Comparison of ENCODE assay signal across 36 mouse cellular contexts in genomic region chr5:136018726-136019125, GRCm38 (mm10). TPM values are rescaled to one million over a fixed set of nuclear protein-coding genes. Genes with fewer than 3 reads are reported as not detected.
"Had no signal": no experiment of that assay in that cellular context is flagged by ENCODE, and none has a peak within 500 bp of the region (broad histone marks: within the 10 kb centered on the region; RNA-seq: fewer than 3 reads in every experiment).

No protein-coding gene starts in this region.

- DNase-seq: gastrocnemius, postnatal 25 days; heart, adult 18-20 months; heart, postnatal 14 days; heart, postnatal 4 days; kidney, adult 18-20 months; kidney, adult 8-10 months; kidney, postnatal 10 days; kidney, postnatal 25 days; kidney, postnatal 4 days; liver; liver, embryonic 13.5 days had no signal

- H3K27me3 ChIP-seq: heart, embryonic 12.5 days; heart, embryonic 15.5 days; hindbrain, embryonic 12.5 days; intestine, embryonic 15.5 days; limb, embryonic 12.5 days; liver, embryonic 13.5 days had no signal

- H3K27ac ChIP-seq: heart, embryonic 10.5 days; heart, embryonic 15.5 days; hindbrain, embryonic 10.5 days; hindbrain, embryonic 12.5 days; hindbrain, embryonic 14.5 days; intestine, embryonic 15.5 days; layer of hippocampus, adult 2 months; left cerebral cortex, adult 2 months; limb, embryonic 10.5 days; limb, embryonic 12.5 days; liver, embryonic 13.5 days had no signal

- H3K4me3 ChIP-seq: heart, embryonic 10.5 days; heart, embryonic 12.5 days; heart, embryonic 15.5 days; hindbrain, embryonic 10.5 days; hindbrain, embryonic 12.5 days; intestine, embryonic 15.5 days; layer of hippocampus, adult 2 months; left cerebral cortex, adult 2 months; limb, embryonic 10.5 days; limb, embryonic 12.5 days; liver, embryonic 13.5 days had no signal

- ATAC-seq: hindbrain, embryonic 16.5 days; inflammation-experienced regulatory T-cells, adult 6 months; intestine, embryonic 15.5 days; intestine, postnatal 0 days had no signal

- H3K9ac ChIP-seq: heart, embryonic 12.5 days; heart, embryonic 15.5 days; hindbrain, embryonic 12.5 days; hindbrain, embryonic 14.5 days; intestine, embryonic 15.5 days; limb, embryonic 12.5 days; liver, embryonic 13.5 days had no signal

- H3K4me2 ChIP-seq: heart, embryonic 12.5 days; heart, embryonic 15.5 days; hindbrain, embryonic 12.5 days; hindbrain, embryonic 14.5 days; intestine, embryonic 15.5 days; limb, embryonic 12.5 days; liver, embryonic 11.5 days; liver, embryonic 13.5 days had no signal

- H3K9me3 ChIP-seq: heart, embryonic 10.5 days; heart, embryonic 12.5 days; heart, embryonic 15.5 days; hindbrain, embryonic 10.5 days; hindbrain, embryonic 12.5 days; intestine, embryonic 15.5 days; limb, embryonic 10.5 days; limb, embryonic 12.5 days; liver, embryonic 13.5 days had no signal

- H3K4me1 ChIP-seq: limb, embryonic 10.5 days had no signal

RNA-seq across cellular contexts. Expression of gene Upk3b, which starts 19.6 kb away (rescaled TPM):
- total RNA-seq: gastrocnemius, adult 8-10 months; granulocyte monocyte progenitor cell, adult 5-6 weeks; layer of hippocampus, adult 2 months; layer of hippocampus, postnatal 10 days; layer of hippocampus, postnatal 25 days; left cerebral cortex, adult 2 months; left cerebral cortex, postnatal 14 days; left cerebral cortex, postnatal 36 days had no signal
- polyA plus RNA-seq: hindbrain, embryonic 14.5 days had no signal

RNA-seq across cellular contexts. Expression of gene Upk3bl, which starts 35.6 kb away (rescaled TPM):
- total RNA-seq: gastrocnemius, adult 8-10 months; gastrocnemius, postnatal 25 days; granulocyte monocyte progenitor cell, adult 5-6 weeks; heart, adult 18-20 months; heart, adult 8-10 months; heart, postnatal 14 days; heart, postnatal 4 days; layer of hippocampus, adult 2 months; layer of hippocampus, postnatal 10 days; layer of hippocampus, postnatal 25 days; left cerebral cortex, adult 2 months; left cerebral cortex, postnatal 14 days; left cerebral cortex, postnatal 36 days had no signal
- polyA plus RNA-seq: heart, postnatal 0 days; hindbrain, embryonic 14.5 days; hindbrain, embryonic 16.5 days; inflammation-experienced regulatory T-cells, adult 6 months; intestine, postnatal 0 days had no signal

RNA-seq across cellular contexts. Expression of gene Zp3, which starts 38.8 kb away (rescaled TPM):
- total RNA-seq: gastrocnemius, adult 8-10 months; gastrocnemius, postnatal 25 days; gastrocnemius, postnatal 4 days; granulocyte monocyte progenitor cell, adult 5-6 weeks; heart, adult 18-20 months; heart, adult 8-10 months; heart, postnatal 14 days; heart, postnatal 4 days; layer of hippocampus, adult 2 months; layer of hippocampus, postnatal 10 days; layer of hippocampus, postnatal 25 days; left cerebral cortex, adult 2 months; left cerebral cortex, postnatal 14 days; left cerebral cortex, postnatal 36 days had no signal
- polyA plus RNA-seq: heart, embryonic 10.5 days; heart, embryonic 15.5 days; heart, postnatal 0 days; hindbrain, embryonic 10.5 days; hindbrain, embryonic 14.5 days; hindbrain, embryonic 16.5 days; inflammation-experienced regulatory T-cells, adult 6 months; intestine, postnatal 0 days; kidney, embryonic 14.5 days; limb, embryonic 10.5 days; limb, embryonic 12.5 days; liver, embryonic 11.5 days; liver, embryonic 13.5 days had no signal
